Mouse (Mus musculus): ENCODE data around the gene Psmb10.
A peak's percentile ranks its signal among the peaks of the same experiment; 100 is the strongest.

Gene Psmb10

DNA sequence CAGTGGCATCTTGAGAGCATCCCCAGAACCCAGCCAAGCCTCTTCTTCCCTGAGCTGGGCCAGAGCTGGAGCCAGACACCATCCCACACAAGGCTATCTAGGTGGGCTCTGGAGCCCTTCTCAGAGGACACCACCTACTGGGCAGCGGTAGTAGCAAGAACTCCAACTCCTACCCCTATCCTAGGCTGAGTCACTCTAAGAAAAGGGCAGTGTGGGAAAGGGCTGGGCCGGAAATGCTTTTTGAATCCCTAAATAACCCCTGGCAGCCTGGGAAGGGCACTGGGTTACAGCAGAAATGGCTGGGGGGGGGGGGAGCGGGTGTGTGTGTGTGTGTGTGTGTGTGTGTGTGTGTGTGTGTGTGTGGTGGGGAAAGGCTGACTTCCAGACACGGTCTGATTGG is 19.6 kb upstream of the Psmb10 start:
- no peak for DNase-seq (ENCODE audit: low read depth, low spot score)
- no peaks in the 10 kb centered on the region for H3K36me3 ChIP-seq (ENCODE audit: control insufficient read depth, insufficient read depth, low read length, poor library complexity, severe bottlenecking)
- no peaks in the 10 kb centered on the region for H3K27me3 ChIP-seq (ENCODE audit: control insufficient read depth, insufficient read depth, low read length, poor library complexity, severe bottlenecking)

DNA sequence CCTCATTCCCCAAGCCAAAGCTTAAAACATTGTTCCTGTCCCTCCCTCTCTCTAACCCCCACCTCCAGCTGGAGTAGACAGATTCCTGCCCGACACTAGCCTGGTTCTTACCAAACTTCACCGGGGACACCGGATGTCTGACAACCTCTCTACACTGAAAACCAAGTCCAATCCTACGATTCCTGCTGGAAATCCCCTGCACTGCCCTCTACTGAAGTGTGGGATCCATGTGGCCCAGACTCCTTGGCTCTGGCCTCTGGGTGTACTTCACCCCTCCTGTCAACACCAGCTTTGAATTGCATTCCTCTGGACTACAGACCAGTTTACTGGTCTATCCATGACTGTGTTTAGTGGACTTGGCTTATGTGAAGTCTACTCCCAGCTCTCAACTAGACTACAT is 18.3 kb upstream of the Psmb10 start:
- no peak for DNase-seq (ENCODE audit: low read depth, low spot score)
- no peaks in the 10 kb centered on the region for H3K36me3 ChIP-seq (ENCODE audit: control insufficient read depth, insufficient read depth, low read length, poor library complexity, severe bottlenecking)
- no peaks in the 10 kb centered on the region for H3K27me3 ChIP-seq (ENCODE audit: control insufficient read depth, insufficient read depth, low read length, poor library complexity, severe bottlenecking)

DNA sequence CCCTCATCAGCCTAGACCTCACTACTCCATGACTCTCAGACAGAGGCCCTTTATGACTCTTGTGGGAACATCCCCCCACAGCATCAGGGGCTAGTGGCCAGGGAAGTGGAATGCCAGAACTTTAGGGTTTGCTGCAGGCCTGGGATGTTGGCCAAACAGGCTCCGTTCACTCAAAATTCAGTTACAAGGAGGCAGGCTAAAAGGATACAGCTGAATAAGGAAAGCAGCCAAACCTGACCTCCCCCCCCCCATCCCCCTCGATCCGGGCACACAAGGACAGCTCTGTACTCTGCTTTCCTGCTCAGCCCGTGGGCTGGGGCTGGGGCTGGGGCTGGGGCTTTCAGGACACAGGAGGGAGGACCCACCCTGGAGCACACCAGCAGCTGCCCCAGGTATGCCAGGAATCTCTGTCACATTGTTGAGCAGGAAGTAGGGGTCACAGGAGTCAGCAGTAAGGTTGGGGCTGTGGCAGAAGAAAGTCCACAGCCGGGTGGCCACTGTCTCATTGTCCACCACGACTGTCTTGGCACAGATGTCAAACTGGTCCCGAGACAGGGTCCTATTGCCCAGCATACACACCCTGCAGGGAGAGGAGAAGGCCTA is 12.9 kb upstream of the Psmb10 start:
- no peak for DNase-seq (ENCODE audit: low read depth, low spot score)

DNA sequence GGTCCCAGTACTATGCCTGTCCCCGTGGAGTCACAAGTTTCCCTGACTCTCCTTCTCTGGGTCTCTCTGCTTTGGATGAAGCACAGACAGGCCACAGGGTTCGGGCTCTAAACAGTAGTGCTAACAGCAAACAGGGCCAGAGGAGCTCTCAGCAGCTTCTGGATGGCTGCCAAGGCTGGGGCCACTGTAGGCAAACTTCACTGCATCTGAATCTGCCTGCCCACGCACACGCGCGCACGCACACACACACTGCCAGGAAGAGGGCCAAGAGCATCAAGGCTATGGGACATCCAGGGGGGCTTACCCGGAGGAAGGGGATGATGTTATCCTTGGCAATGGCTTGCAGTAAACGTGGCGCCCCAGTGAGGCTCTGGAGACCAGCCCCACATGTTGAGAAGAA is 11.1 kb upstream of the Psmb10 start:
- DNase-seq (ENCODE audit: low read depth, low spot score): no peak

More for the DNA sequence above, 12.9 kb upstream of the Psmb10 start:
- Histone ChIP-seq H3K27me3 (ENCODE audit: control insufficient read depth, insufficient read depth, low read length, poor library complexity, severe bottlenecking) (no peaks in the 10 kb centered on the region), H3K36me3 (ENCODE audit: control insufficient read depth, insufficient read depth, low read length, poor library complexity, severe bottlenecking) (no peaks in the 10 kb centered on the region)

DNA sequence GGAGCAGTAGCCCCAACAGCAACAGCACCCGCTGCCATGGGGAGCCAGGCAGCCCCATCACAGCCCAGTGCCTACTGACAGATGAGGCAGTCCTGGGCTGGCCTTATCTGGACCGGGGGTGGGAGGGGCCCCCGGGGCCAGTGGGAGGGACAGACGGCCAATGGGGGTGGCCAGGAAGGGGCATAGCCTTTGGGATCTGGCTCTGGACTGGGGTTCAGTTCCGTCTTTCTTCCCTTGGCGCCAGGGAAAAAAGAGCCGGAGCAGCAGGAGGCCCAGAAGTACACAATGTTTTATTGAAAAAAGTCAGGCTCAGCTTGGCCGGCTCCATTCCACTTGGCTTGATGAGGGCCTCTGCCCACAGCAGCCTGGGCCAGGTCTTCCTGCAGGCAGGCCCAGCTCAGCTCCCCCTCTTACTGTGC is 5.1 kb upstream of the Psmb10 start, which contains the start of gene Lcat:
Lcat (minus strand) TSS at position 62 of the 419 bp plus-strand sequence.
- 0 out of 2 replicates have a peak, but pooled peaks cover 3% of the 10 kb centered on the region for H3K36me3 ChIP-seq (ENCODE audit: control insufficient read depth, insufficient read depth, low read length, poor library complexity, severe bottlenecking)
- no peak for DNase-seq (ENCODE audit: low read depth, low spot score)
- no peaks in the 10 kb centered on the region for H3K27me3 ChIP-seq (ENCODE audit: control insufficient read depth, insufficient read depth, low read length, poor library complexity, severe bottlenecking)

More for the DNA sequence above, 11.1 kb upstream of the Psmb10 start:
- H3K36me3 ChIP-seq (ENCODE audit: control insufficient read depth, insufficient read depth, low read length, poor library complexity, severe bottlenecking): 0 out of 2 replicates have a peak, but pooled peaks cover 3% of the 10 kb centered on the region
- H3K27me3 ChIP-seq (ENCODE audit: control insufficient read depth, insufficient read depth, low read length, poor library complexity, severe bottlenecking): no peaks in the 10 kb centered on the region

DNA sequence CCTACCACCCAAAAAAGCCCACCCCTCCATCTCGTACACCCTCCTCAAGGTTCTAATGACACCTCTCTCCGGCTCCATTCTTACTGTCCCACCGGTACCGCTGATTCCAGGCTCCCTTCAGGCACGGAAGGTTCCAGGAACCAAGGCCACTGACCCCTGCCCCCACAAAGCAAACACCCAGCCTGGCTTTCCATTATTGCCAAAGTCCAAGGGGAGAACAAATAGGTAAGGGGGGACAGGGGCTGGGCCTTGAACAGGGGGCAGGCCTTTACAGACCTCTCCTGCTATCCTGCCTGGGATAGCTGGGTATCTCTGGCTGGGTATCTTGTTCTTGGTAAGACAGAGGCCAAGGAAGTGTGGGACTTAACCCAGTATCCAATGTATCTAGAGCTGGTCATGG is 4.3 kb upstream of the Psmb10 start:
- DNase-seq (ENCODE audit: low read depth, low spot score): no peak
- Histone ChIP-seq H3K27me3 (ENCODE audit: control insufficient read depth, insufficient read depth, low read length, poor library complexity, severe bottlenecking) (no peaks in the 10 kb centered on the region), H3K36me3 (ENCODE audit: control insufficient read depth, insufficient read depth, low read length, poor library complexity, severe bottlenecking) (0 out of 2 replicates have a peak, but pooled peaks cover 3% of the 10 kb centered on the region)

DNA sequence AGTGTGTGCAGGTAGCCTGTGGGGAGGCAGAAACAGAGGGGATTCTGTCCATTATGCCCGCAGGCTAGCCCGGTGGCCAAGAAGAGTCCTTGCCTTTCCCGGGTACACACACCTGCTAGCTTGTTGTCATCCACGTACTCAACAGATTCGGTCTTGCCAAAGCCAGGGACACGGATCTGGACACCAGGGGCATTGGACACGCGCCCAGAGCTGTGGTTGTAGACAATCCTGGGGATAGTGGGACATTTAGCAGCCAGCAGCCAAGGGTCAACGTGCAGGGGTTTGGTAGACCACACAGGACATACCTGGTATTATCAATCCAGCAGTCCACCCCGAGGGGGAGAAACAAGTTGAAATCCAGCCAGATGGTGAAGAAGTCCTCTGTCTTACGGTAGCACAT is 3.8 kb upstream of the Psmb10 start:
- no peaks in the 10 kb centered on the region for H3K27me3 ChIP-seq (ENCODE audit: control insufficient read depth, insufficient read depth, low read length, poor library complexity, severe bottlenecking)
- H3K36me3 ChIP-seq (ENCODE audit: control insufficient read depth, insufficient read depth, low read length, poor library complexity, severe bottlenecking): 0 out of 2 replicates have a peak, but pooled peaks cover 3% of the 10 kb centered on the region
- DNase-seq (ENCODE audit: low read depth, low spot score): no peak

DNA sequence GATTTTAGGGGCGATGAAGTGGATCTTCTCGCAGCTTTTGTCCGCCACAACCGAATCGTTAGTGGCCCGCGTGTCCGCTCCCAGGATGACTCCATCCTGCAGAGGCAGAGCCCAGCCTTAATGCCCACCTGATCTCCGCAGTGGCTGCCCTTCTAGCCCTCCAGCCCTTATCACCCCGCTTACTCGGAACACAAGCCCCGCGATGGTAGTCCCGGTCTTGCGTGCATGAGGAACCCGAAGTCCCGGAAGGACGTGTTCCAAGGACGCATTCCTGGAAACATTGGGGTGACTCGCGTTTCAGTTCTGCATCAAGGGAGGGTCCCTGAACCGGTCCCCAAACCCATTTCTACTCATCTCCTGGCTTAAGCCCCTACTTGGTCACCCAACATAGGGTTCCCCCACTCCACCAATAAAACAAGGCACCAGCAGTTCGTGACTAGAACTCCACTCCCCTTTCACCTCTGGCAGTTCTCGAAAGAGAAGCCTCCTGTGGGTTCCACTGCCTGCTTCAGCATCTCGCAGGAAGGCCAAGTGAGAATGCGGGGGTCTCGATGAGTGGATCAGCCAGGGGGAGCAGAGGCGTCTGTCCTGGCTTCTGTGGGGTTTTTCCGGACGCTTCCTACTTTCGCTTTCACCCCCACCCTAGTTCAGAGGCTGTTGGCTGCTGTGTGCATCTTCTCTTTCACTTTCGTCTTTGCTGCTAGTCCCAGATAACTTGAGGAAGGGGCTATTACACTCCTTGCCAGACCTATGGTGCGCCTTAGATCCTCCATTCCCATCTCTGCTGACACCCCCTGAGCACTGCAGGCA is 543 bp downstream of the Psmb10 start:
- peak; percentile 69 for DNase-seq (ENCODE audit: low read depth, low spot score)
- no peaks in the 10 kb centered on the region for H3K36me3 ChIP-seq (ENCODE audit: control insufficient read depth, insufficient read depth, low read length, poor library complexity, severe bottlenecking)

DNA sequence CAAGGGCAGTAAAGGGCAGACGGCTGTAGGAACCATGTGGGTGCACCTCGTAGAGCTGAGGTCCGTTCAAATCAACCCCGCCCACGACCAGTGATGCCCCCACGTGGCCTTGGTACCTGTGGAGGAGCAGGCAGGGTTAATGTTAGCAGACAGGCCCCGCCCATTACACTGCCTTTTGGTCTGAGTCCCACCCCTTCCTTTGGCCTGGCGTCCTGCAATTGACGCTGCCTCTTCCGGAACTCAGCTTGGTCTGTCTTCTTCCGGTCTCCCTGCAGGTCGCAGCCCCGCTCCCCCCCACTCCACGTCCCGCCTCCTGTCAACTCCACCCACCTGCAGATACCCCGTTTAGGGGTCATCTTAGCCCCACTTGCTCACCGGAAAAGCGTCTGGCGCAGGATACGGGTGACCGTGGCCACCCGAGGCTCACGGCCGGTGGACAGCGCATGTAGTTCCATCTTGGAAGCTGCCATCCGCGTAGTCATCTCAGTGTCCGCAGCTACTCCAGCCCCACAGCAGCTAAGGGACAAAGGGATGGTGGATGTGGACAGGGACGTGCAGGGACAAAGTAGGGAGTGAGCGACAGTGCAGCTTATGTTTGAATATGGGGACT is 1.3 kb downstream of the Psmb10 start:
- Histone ChIP-seq H3K27me3 (ENCODE audit: control insufficient read depth, insufficient read depth, low read length, poor library complexity, severe bottlenecking) (no peaks in the 10 kb centered on the region), H3K36me3 (ENCODE audit: control insufficient read depth, insufficient read depth, low read length, poor library complexity, severe bottlenecking) (no peaks in the 10 kb centered on the region)
- peak; percentile 85 for DNase-seq (ENCODE audit: low read depth, low spot score)

More for the DNA sequence above, 543 bp downstream of the Psmb10 start:
- no peaks in the 10 kb centered on the region for H3K27me3 ChIP-seq (ENCODE audit: control insufficient read depth, insufficient read depth, low read length, poor library complexity, severe bottlenecking)

DNA sequence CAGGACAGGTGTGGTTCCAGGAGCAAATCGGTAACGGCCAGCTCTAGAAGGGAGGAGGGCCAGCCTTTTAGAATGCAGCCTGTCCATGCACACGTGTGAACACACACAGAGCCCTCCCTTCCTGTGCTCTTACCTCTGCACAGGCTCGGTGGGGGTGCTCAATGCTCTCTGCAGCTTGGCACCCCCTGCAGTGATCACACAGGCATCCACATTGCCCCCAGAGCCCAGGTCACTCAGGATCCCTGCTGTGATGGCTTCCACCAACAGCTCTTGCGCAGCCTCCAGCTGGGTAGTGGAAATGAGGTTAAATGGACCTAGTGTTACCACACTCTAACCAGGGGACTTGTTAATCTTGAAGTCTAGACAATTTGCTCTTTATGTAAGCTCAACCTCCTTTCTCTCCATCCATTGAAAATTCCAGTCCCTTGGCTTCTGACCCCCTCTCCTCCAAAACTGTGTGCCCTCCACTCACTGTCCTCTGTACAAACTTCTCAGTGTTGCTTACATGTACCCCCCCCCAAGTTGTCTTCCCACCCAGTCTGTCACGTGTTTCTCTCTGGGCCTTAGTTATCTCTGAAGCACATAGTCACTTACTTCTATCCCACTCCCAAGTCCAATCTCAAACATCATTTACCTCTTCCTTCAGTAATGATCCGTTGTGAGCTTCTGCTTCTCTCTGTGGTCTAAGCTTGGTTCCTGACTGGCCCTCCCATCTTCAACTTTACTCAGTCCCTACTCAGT is 2.2 kb downstream of the Psmb10 start:
- DNase-seq (ENCODE audit: low read depth, low spot score): no peak
- H3K36me3 ChIP-seq (ENCODE audit: control insufficient read depth, insufficient read depth, low read length, poor library complexity, severe bottlenecking): no peaks in the 10 kb centered on the region
- no peaks in the 10 kb centered on the region for H3K27me3 ChIP-seq (ENCODE audit: control insufficient read depth, insufficient read depth, low read length, poor library complexity, severe bottlenecking)

DNA sequence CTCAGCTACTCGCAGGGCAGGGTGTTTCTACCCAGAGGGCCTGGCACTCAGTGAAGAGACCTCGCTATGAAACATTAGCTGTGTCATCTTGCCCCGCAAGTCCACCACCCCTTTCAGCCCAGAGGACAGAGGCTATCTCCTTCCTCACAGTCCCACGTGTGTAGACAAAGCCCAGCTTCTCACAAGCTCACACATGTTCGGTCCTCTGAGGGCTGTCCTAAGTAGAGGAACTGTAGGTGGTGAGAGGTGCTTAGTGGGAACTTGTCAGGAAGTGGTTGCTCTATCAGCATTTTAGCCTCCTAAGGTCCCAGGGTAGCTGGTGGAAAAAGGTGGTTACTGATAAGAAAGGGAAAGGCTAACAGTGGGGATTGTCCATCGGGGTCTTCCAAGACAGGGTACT is 3.1 kb downstream of the Psmb10 start:
- DNase-seq (ENCODE audit: low read depth, low spot score): no peak
- no peaks in the 10 kb centered on the region for H3K27me3 ChIP-seq (ENCODE audit: control insufficient read depth, insufficient read depth, low read length, poor library complexity, severe bottlenecking)
- no peaks in the 10 kb centered on the region for H3K36me3 ChIP-seq (ENCODE audit: control insufficient read depth, insufficient read depth, low read length, poor library complexity, severe bottlenecking)

DNA sequence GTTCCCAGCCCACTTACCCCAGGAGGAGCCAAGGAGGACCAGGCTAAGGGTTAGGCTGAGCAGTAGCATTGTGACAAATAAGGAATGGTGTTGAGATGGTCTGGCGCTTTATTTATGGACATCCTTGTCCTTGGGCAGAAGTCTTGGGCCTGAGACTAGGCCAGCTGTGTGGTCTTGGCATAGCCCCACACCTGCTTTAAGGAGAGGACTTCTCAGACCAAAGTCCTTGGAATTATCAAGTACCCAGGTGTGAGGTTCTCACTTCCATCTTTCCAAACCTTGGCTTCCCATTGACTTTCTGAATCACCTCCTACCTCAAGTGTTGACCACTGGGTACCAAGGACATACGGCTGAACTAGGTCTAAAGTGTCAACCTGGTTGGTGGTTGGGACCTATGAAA is 4.5 kb downstream of the Psmb10 start, which contains the start of gene Ctrl:
Ctrl (minus strand) TSS at position 101 of the 400 bp plus-strand sequence.
- DNase-seq (ENCODE audit: low read depth, low spot score): no peak
- Histone ChIP-seq H3K27me3 (ENCODE audit: control insufficient read depth, insufficient read depth, low read length, poor library complexity, severe bottlenecking) (no peaks in the 10 kb centered on the region), H3K36me3 (ENCODE audit: control insufficient read depth, insufficient read depth, low read length, poor library complexity, severe bottlenecking) (no peaks in the 10 kb centered on the region)

DNA sequence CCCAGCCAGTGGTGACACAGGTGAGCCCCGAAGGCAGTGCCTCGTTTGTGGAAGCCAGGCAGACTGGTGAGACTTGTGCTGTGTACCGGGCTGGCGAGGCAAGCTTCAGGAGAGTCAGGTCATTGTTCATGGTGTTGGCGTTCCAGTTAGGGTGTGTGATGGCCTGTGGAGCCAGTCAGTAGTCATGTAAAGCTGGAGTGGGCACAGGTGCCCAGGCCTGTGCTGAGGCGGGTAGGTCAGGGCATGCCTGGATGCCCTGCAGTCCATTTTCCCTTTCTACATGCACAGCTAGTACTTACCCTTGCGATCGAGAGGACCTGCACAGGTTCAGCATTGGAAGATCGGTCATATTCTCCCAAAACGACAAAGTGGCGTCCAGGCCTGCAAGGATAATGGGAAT is 5.7 kb downstream of the Psmb10 start:
- DNase-seq (ENCODE audit: low read depth, low spot score): no peak
- no peaks in the 10 kb centered on the region for H3K36me3 ChIP-seq (ENCODE audit: control insufficient read depth, insufficient read depth, low read length, poor library complexity, severe bottlenecking)
- H3K27me3 ChIP-seq (ENCODE audit: control insufficient read depth, insufficient read depth, low read length, poor library complexity, severe bottlenecking): no peaks in the 10 kb centered on the region

DNA sequence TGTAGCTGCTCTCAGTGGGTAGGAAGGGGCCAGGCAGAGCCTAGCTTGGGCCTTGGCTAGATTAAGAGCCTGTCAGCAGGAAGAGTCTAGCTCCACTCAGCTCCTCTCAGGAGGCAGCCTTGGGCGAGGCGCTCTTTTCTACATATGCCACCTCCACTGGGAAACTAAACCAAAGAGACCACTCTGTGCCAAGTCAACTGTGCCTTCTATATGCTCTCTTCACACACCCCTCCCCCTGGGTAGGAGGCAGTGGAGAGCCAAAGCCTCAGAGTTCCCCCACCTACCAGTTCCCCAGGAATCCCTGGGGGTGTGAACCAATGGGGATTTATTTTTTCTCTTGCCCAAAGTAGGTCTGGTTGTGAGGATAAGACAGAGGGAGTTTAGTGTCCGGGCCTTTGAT is 7.0 kb downstream of the Psmb10 start:
- H3K27me3 ChIP-seq (ENCODE audit: control insufficient read depth, insufficient read depth, low read length, poor library complexity, severe bottlenecking): no peaks in the 10 kb centered on the region

More for the DNA sequence above, 7.0 kb downstream of the Psmb10 start:
- no peaks in the 10 kb centered on the region for H3K36me3 ChIP-seq (ENCODE audit: control insufficient read depth, insufficient read depth, low read length, poor library complexity, severe bottlenecking)
- no peak for DNase-seq (ENCODE audit: low read depth, low spot score)
